Mouse (Mus musculus): ENCODE measurements around the gene Hoxb5. TPM values are rescaled to one million over a fixed set of nuclear protein-coding genes. Genes with fewer than 3 reads are reported as not detected.
A peak's percentile ranks its signal among the peaks of the same experiment; 100 is the strongest.

Gene Hoxb5
- 46.1 and 54.1 TPM in 2 replicates for polyA plus RNA-seq (2015; fragmentation: Nextera tagmentation; extraction: Ambion mirVana)

DNA sequence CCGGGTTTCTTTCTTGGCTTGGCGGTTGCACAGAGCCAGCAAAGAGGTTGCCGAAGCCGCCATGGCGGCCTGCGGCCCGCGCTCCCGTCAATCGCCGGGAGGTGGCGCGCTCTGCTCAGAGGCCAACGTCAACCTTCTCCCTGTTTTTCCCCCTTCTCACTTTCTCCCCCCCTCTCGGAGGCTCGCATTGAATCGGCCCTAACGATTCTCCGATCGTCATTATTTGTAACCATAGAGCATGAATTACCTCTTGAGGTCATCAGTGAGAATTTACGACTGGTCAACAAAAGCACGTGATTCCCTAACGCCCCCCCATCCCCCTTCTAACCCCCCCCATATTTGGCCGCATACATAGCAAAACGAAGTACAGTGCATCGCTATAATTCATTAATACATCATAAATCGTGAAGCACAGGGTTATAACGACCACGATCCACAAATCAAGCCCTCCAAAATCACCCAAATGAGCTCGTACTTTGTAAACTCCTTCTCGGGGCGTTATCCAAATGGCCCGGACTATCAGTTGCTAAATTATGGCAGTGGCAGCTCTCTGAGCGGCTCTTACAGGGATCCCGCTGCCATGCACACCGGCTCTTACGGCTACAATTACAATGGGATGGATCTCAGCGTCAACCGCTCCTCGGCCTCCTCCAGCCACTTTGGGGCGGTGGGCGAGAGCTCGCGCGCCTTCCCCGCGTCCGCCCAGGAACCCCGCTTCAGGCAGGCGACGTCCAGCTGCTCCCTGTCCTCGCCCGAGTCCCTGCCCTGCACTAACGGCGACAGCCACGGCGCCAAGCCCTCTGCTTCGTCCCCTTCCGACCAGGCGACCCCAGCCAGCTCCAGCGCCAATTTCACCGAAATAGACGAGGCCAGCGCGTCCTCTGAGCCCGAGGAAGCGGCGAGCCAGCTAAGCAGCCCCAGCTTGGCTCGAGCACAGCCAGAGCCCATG, at the start of gene Hoxb5:
TSS of gene Hoxb5 (plus strand) at position 186 of the 949 bp plus-strand sequence.
- H3K4me3 ChIP-seq, result peak within 1 kb of the TSS; percentile 59
- peaks cover 16% of the 10 kb centered on the region for H3K4me1 ChIP-seq
- H3K27me3 ChIP-seq, result peaks cover 95% of the 10 kb centered on the region
- no peaks in the 10 kb centered on the region for H3K9me3 ChIP-seq
- H3K27ac ChIP-seq, result peak within 1 kb of the TSS; percentile 99
- H3K4me2 ChIP-seq, result peak within 1 kb of the TSS; percentile 70
- under 1% methylated on average over 69 of the region's 69 CpGs for WGBS
- no peaks in the 10 kb centered on the region for H3K36me3 ChIP-seq
- ATAC-seq (ENCODE audit: borderline replicate concordance, extremely low read depth, low FRiP score, low TSS enrichment), result peak; percentile 80
- peak within 1 kb of the TSS; percentile 88 for H3K9ac ChIP-seq

DNA sequence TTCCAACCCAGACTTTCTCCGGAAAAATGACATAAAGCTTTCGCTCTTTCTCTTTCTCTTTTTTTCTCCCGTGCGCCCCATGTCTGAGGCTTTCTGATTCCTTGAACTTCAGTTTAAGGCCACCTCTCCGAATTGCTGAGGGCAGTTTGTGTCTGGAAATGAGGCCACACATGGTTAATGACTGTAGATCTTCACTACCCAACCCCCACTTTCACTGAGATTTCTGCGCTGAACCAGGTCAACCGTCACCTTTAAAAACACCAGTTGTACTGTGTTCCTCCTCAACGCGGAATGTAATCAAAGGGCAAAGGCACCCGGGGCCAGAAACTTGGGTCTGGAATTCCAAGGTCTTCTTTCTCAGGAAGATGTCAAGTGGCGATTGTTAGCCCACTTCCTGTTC, 48.9 kb upstream of the Hoxb5 start:
- no peak overlapping the region for H3K4me3 ChIP-seq
- H3K27me3 ChIP-seq, result peaks cover 100% of the 10 kb centered on the region
- H3K4me1 ChIP-seq, result 0 out of 2 replicates have a peak, but pooled peaks cover 8% of the 10 kb centered on the region
- no peak overlapping the region for H3K9ac ChIP-seq
- no peaks in the 10 kb centered on the region for H3K36me3 ChIP-seq
- no peaks in the 10 kb centered on the region for H3K9me3 ChIP-seq
- WGBS, result 2% methylated on average over 11 of the region's 11 CpGs
- H3K27ac ChIP-seq, result no peak overlapping the region
- H3K4me2 ChIP-seq, result no peak overlapping the region
- ATAC-seq (ENCODE audit: borderline replicate concordance, extremely low read depth, low FRiP score, low TSS enrichment), result no peak

DNA sequence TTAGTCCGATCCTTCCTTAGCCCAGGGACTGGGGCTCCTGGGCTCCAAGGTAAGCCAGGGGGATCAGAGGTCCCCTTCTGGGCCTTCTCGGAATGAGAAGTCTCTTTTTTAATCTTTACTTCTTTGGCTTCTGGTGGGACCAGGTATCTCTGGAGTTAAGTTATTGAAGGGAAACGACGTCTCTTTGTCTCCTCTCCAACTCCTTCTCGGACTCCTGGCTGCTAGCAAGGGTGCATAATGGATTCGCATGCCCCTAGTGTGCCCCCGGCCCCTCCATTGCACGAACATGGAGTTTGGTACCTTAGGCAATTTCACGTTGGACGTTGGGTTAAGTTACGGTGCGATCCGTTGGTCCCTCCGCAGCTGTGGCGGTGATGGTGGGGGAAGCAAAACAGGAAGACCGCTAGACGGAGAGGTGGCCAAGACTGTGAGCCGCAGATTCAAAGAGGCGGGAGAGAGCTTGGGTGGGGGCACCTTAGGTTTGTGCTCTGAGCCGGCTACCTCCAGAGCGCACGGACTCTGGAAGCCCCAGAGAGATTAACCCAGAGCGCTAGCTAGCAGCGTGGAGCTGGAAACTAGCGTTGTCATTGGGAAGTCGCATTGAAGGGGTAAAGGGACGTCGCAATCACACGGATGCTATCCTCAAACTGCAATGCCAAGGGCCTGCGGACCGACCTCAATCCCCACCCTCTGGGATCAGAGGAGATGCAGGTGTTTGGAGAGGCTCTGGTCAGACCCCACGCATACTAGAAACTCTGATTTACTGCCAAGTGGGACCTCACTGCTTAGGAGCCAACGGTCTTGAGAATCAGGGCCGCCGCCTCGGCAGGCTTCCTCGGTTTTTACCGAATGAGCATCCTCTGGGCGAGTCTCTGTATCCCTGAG, 47.8 kb upstream of the Hoxb5 start:
- Histone ChIP-seq H3K9ac (no peak overlapping the region), H3K4me1 (peaks cover 11% of the 10 kb centered on the region), H3K9me3 (no peaks in the 10 kb centered on the region), H3K4me3 (no peak overlapping the region), H3K27me3 (peaks cover 100% of the 10 kb centered on the region), H3K4me2 (0 out of 2 replicates have a peak overlapping the region, but pooled peaks have one; percentile 13), H3K27ac (no peak overlapping the region), H3K36me3 (no peaks in the 10 kb centered on the region)
- ATAC-seq (ENCODE audit: borderline replicate concordance, extremely low read depth, low FRiP score, low TSS enrichment), result no peak
- WGBS, result 3% methylated on average over 39 of the region's 39 CpGs

DNA sequence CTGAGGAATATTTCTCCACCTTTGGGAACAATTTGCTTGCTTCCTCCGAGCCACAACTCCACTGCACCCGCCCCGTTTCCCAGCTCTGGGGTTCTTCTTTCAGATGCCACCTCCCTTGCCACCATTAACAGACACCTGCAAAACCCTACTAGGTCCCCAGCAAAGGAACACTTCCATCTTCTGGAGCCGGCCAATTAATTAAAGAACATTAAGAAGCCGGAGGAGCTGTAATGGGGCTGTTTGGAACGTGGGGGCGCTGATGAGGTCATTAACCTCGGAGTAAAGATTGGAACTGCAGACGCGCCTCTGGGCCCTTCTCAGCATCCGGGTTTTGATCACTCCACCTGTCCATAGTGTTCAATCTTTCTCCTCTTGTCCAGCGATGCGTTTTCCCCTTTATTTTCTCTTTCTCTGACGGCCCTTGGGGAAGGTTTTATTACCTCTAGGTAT, 47.1 kb upstream of the Hoxb5 start:
- H3K36me3 ChIP-seq, result no peaks in the 10 kb centered on the region
- H3K4me1 ChIP-seq, result peaks cover 14% of the 10 kb centered on the region
- H3K4me2 ChIP-seq, result no peak overlapping the region
- no peaks in the 10 kb centered on the region for H3K9me3 ChIP-seq
- H3K27me3 ChIP-seq, result peaks cover 100% of the 10 kb centered on the region
- H3K9ac ChIP-seq, result no peak overlapping the region
- no peak for ATAC-seq (ENCODE audit: borderline replicate concordance, extremely low read depth, low FRiP score, low TSS enrichment)
- H3K4me3 ChIP-seq, result no peak overlapping the region
- H3K27ac ChIP-seq, result no peak overlapping the region
- 3% methylated on average over 14 of the region's 14 CpGs for WGBS

GRCm38 (mm10) chr11:96257141-96257540, 46.0 kb upstream of the Hoxb5 start:
- peaks cover 15% of the 10 kb centered on the region for H3K4me1 ChIP-seq
- H3K9me3 ChIP-seq, result no peaks in the 10 kb centered on the region
- 28% methylated on average over 2 of the region's 2 CpGs for WGBS
- H3K36me3 ChIP-seq, result no peaks in the 10 kb centered on the region
- H3K4me3 ChIP-seq, result no peak overlapping the region
- H3K27me3 ChIP-seq, result peaks cover 100% of the 10 kb centered on the region
- H3K4me2 ChIP-seq, result no peak overlapping the region
- no peak overlapping the region for H3K27ac ChIP-seq
- H3K9ac ChIP-seq, result no peak overlapping the region
- no peak for ATAC-seq (ENCODE audit: borderline replicate concordance, extremely low read depth, low FRiP score, low TSS enrichment)

DNA sequence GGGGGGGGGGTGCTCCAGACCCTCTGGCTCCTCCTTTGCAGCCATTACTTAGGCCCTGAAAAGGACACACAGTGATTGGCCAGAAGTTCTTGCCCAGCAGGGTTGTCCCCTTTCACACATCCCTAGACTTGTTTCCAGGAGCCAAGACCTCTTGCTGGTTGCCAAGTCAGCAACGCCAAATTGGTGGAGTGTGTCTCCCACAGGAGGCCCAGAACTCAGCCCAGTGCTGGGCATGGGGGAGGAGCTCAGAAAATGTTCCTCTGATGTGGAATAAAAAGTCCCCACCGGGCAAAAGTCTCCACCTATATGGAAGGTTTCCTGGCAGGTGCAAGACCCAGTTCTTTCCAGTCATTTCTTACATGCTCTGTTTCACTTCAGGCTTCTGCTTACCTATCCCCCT, 44.1 kb upstream of the Hoxb5 start:
- Histone ChIP-seq H3K36me3 (no peaks in the 10 kb centered on the region), H3K27me3 (peaks cover 100% of the 10 kb centered on the region), H3K4me2 (no peak overlapping the region), H3K4me3 (no peak overlapping the region), H3K4me1 (peaks cover 15% of the 10 kb centered on the region), H3K9ac (no peak overlapping the region), H3K27ac (no peak overlapping the region), H3K9me3 (no peaks in the 10 kb centered on the region)
- 6% methylated on average over 2 of the region's 2 CpGs for WGBS
- ATAC-seq (ENCODE audit: borderline replicate concordance, extremely low read depth, low FRiP score, low TSS enrichment), result no peak

- Histone ChIP-seq H3K4me3 (no peak overlapping the region), H3K27me3 (peaks cover 100% of the 10 kb centered on the region), H3K9me3 (no peaks in the 10 kb centered on the region), H3K4me2 (no peak overlapping the region), H3K9ac (no peak overlapping the region), H3K36me3 (no peaks in the 10 kb centered on the region), H3K27ac (no peak overlapping the region), H3K4me1 (peaks cover 15% of the 10 kb centered on the region)
- 7% methylated on average over 1 of the region's 1 CpGs for WGBS
- no peak for ATAC-seq (ENCODE audit: borderline replicate concordance, extremely low read depth, low FRiP score, low TSS enrichment)
These were observed 43.6 kb upstream of the Hoxb5 start for GRCm38 (mm10) chr11:96259511-96259910.

DNA sequence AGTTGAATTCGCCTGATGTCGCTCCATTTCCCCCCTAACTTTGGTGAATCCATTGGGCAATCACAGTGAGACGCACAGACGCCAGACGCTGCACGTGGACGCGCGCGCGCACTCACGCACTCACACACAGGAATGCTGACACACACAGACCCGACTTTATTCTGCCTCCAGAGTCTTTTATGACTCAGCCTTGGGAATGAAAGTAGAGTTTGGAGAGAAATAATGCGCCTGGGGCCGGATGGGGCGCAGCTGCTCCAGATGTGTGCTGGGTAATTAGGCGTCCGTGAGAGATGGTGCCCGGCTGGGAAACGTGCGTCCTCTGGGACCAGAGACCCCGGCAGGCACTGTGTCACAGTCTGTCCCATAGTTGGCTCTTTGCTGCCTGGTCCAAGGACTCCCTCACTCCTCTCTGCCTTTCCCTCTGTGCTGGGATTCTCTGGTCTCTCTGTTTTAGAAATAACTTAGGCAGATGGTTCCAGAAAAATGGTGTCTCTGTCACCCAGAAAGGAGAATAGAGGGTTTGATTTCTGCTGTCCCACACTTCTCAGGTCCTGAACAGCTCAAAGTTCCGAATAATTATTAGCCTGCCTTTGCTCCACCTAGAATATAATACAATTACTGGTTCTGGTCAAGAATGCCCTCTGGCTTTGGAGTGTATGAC, 42.7 kb upstream of the Hoxb5 start:
- 2% methylated on average over 23 of the region's 23 CpGs for WGBS
- no peak overlapping the region for H3K27ac ChIP-seq
- no peak overlapping the region for H3K9ac ChIP-seq
- peak; percentile 37; the same call in 1 of the 2 replicates for ATAC-seq (ENCODE audit: borderline replicate concordance, extremely low read depth, low FRiP score, low TSS enrichment)
- H3K36me3 ChIP-seq, result no peaks in the 10 kb centered on the region
- H3K9me3 ChIP-seq, result no peaks in the 10 kb centered on the region
- peaks cover 100% of the 10 kb centered on the region for H3K27me3 ChIP-seq
- peak overlapping the region; percentile 18; the same call in 1 of the 2 replicates for H3K4me2 ChIP-seq
- H3K4me1 ChIP-seq, result peaks cover 15% of the 10 kb centered on the region
- H3K4me3 ChIP-seq, result no peak overlapping the region

- Histone ChIP-seq H3K4me2 (no peak overlapping the region), H3K27ac (no peak overlapping the region), H3K4me1 (peaks cover 15% of the 10 kb centered on the region)
These were observed 41.7 kb upstream of the Hoxb5 start for GRCm38 (mm10) chr11:96261323-96261890.

GRCm38 (mm10) chr11:96262262-96262830, 40.8 kb upstream of the Hoxb5 start:
- H3K27ac ChIP-seq, result no peak overlapping the region
- H3K4me3 ChIP-seq, result no peak overlapping the region
- H3K4me2 ChIP-seq, result no peak overlapping the region
- no peaks in the 10 kb centered on the region for H3K9me3 ChIP-seq
- H3K4me1 ChIP-seq, result peaks cover 15% of the 10 kb centered on the region
- H3K36me3 ChIP-seq, result no peaks in the 10 kb centered on the region
- no peak for ATAC-seq (ENCODE audit: borderline replicate concordance, extremely low read depth, low FRiP score, low TSS enrichment)
- 8% methylated on average over 6 of the region's 6 CpGs for WGBS
- peaks cover 100% of the 10 kb centered on the region for H3K27me3 ChIP-seq
- no peak overlapping the region for H3K9ac ChIP-seq

More at GRCm38 (mm10) chr11:96261323-96261890, 41.7 kb upstream of the Hoxb5 start:
- H3K27me3 ChIP-seq, result peaks cover 100% of the 10 kb centered on the region
- no peaks in the 10 kb centered on the region for H3K36me3 ChIP-seq
- 0 out of 2 replicates have a peak, but pooled peaks have one; percentile 48 for ATAC-seq (ENCODE audit: borderline replicate concordance, extremely low read depth, low FRiP score, low TSS enrichment)
- H3K4me3 ChIP-seq, result no peak overlapping the region
- no peak overlapping the region for H3K9ac ChIP-seq
- WGBS, result 2% methylated on average over 24 of the region's 24 CpGs
- H3K9me3 ChIP-seq, result no peaks in the 10 kb centered on the region

All from lung, embryonic 15.5 days (tissue).